Mouse (Mus musculus): ENCODE measurements around the gene Btrc. TPM values are rescaled to one million over a fixed set of nuclear protein-coding genes. Genes with fewer than 3 reads are reported as not detected.
A peak's percentile ranks its signal among the peaks of the same experiment; 100 is the strongest.

The Btrc gene
- polyA plus RNA-seq, 2 experiments = 27.6 to 40.3 TPM

DNA sequence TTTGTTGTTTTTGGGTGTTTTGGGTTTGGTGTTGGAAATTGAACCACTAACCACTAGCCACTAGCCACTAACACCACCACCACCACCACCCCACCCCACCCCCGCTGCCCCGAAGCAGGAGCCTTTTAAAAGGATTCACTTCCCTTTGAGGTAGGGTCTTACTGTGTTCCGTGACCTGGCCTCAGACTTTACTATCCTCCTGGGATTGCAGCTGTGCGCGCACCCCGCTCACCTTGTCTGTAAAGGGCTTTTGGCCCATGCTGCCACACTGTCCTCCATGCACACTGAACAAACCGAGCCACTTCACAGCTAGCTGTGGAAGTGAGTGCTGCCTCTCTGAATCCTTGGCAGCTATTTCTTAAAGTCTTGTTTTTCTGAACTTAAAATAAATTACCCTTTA lies 141.9 kb downstream of the Btrc start:
- H3K4me3 ChIP-seq (ENCODE audit: insufficient read depth in 1 of 2, low read depth in 2 of 2, low read length in 2 of 2) = no peak overlapping the region
- H3K4me2 ChIP-seq (ENCODE audit: low read depth) = no peak overlapping the region
- peaks cover 0 to 6% of the 10 kb centered on the region in 2 experiments; a peak in 1 of 4 replicates for H3K4me1 ChIP-seq (replicated peaks; ENCODE audit: control insufficient read depth in 2 of 2, insufficient read depth in 2 of 2, low read length in 1 of 2)
- whole genome bisulfite sequencing (ENCODE audit: insufficient replicate concordance) = 81% methylated on average over 7 of the region's 7 CpGs
- H3K27ac ChIP-seq = no peak overlapping the region
- ATAC-seq (ENCODE audit: insufficient read depth) (no peak), DNase-seq (ENCODE audit: low read depth in 3 of 3, low spot score in 3 of 3) (no peak)
- TF ChIP-seq CTCF (IDR thresholded peaks at IDR 0.05; ENCODE audit: low read depth) (no peak), EP300 (IDR thresholded peaks at IDR 0.05; ENCODE audit: low read depth) (no peak)
- H3K36me3 ChIP-seq (replicated peaks; ENCODE audit: control insufficient read depth, insufficient read depth, low read depth) = peaks cover 22% of the 10 kb centered on the region
- no peaks in the 10 kb centered on the region for H3K9me3 ChIP-seq (ENCODE audit: control insufficient read depth, low read length)
- H3K9ac ChIP-seq (replicated peaks) = no peak overlapping the region
- no peaks in the 10 kb centered on the region for H3K27me3 ChIP-seq (ENCODE audit: control insufficient read depth, insufficient read depth, low read length)

DNA sequence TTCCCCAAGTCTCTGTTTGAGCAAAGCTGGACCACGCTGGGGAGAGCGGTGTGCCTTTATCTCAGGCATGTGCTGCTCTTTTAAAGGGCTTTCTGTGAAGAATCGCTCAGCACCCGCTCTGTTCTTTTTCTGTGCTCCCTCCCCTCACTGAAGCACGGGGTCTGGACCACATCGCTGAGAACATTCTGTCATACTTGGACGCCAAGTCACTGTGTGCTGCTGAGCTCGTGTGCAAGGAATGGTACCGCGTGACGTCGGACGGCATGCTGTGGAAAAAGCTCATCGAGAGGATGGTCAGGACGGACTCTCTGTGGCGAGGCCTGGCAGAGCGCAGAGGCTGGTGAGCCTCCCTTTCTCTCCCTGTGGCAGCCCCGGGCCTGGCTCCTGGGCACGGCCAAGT lies 144.0 kb downstream of the Btrc start:
- DNase-seq (ENCODE audit: low read depth in 3 of 3, low spot score in 3 of 3) = no peak
- peaks cover 32% of the 10 kb centered on the region for H3K36me3 ChIP-seq (replicated peaks; ENCODE audit: control insufficient read depth, insufficient read depth, low read depth)

DNA sequence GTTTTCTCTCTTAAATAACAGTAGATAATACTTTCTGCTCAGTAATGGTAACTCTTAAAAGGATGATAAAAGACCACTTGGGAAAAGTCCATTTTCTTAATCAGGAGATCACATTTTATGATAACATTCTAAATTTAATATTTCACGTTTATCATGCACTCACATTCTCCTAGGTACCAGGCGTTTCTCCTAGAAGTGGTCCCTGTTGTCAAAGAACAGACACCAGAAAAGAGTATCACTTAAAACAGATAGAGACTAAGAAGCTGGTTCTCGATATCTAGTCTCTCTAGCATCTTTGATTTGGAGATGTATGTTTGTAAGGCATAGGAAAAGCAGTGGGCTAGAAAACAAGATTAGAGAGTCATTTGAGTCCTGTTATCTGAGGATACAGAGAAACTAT lies 147.1 kb downstream of the Btrc start:
- no peak overlapping the region for H3K4me2 ChIP-seq (ENCODE audit: low read depth)
- no peak overlapping the region for H3K9ac ChIP-seq (replicated peaks)
- DNase-seq (ENCODE audit: low read depth in 3 of 3, low spot score in 3 of 3) (peak in 1 of 3 experiments; percentile 24), ATAC-seq (ENCODE audit: insufficient read depth) (peak; percentile 58; the same call in 1 of the 2 replicates)
- no peaks in the 10 kb centered on the region for H3K27me3 ChIP-seq (ENCODE audit: control insufficient read depth, insufficient read depth, low read length)
- peaks cover 44% of the 10 kb centered on the region for H3K36me3 ChIP-seq (replicated peaks; ENCODE audit: control insufficient read depth, insufficient read depth, low read depth)
- peaks cover 0 to 6% of the 10 kb centered on the region in 2 experiments; a peak in 1 of 4 replicates for H3K4me1 ChIP-seq (replicated peaks; ENCODE audit: control insufficient read depth in 2 of 2, insufficient read depth in 2 of 2, low read length in 1 of 2)
- H3K4me3 ChIP-seq (ENCODE audit: insufficient read depth in 1 of 2, low read depth in 2 of 2, low read length in 2 of 2) = no peak overlapping the region
- TF ChIP-seq CTCF (IDR thresholded peaks at IDR 0.05; ENCODE audit: low read depth) = no peak
- peak; percentile 41 for TF ChIP-seq EP300 (IDR thresholded peaks at IDR 0.05; ENCODE audit: low read depth)
- WGBS (ENCODE audit: insufficient replicate concordance) = 9% methylated on average over 3 of the region's 3 CpGs
- H3K9me3 ChIP-seq (ENCODE audit: control insufficient read depth, low read length) = no peaks in the 10 kb centered on the region
- no peak overlapping the region for H3K27ac ChIP-seq

More for the DNA sequence above, 144.0 kb downstream of the Btrc start:
- H3K4me2 ChIP-seq (ENCODE audit: low read depth) = no peak overlapping the region
- H3K4me1 ChIP-seq (replicated peaks; ENCODE audit: control insufficient read depth in 2 of 2, insufficient read depth in 2 of 2, low read length in 1 of 2) = peaks cover 0 to 6% of the 10 kb centered on the region in 2 experiments; a peak in 1 of 4 replicates
- H3K27ac ChIP-seq = no peak overlapping the region
- no peak overlapping the region for H3K9ac ChIP-seq (replicated peaks)
- no peaks in the 10 kb centered on the region for H3K27me3 ChIP-seq (ENCODE audit: control insufficient read depth, insufficient read depth, low read length)
- no peak for ATAC-seq (ENCODE audit: insufficient read depth)
- TF ChIP-seq CTCF (IDR thresholded peaks at IDR 0.05; ENCODE audit: low read depth) (no peak), EP300 (IDR thresholded peaks at IDR 0.05; ENCODE audit: low read depth) (no peak)
- H3K9me3 ChIP-seq (ENCODE audit: control insufficient read depth, low read length) = no peaks in the 10 kb centered on the region
- no peak overlapping the region for H3K4me3 ChIP-seq (ENCODE audit: insufficient read depth in 1 of 2, low read depth in 2 of 2, low read length in 2 of 2)
- 88% methylated on average over 19 of the region's 19 CpGs for WGBS (ENCODE audit: insufficient replicate concordance)

DNA sequence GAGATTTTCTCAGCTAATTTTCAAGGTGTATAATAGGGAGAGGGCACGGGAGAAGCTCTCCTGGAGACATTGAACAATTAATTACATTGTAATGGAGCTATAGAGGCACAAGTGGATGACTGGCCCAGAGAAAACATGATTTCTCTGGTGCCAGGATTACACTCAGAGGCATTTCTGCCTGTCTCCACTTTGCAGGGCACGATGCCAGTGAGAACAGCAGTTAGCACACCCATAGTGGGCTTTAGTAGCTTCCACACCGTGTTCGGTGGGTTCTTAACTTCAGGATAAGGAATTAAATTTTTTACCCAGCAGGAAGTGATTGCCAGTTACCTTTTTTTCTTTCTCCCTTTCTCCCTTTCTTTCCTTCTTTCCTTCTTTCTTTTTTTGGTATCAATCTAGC lies 147.9 kb downstream of the Btrc start:
- H3K36me3 ChIP-seq (replicated peaks; ENCODE audit: control insufficient read depth, insufficient read depth, low read depth) = peaks cover 51% of the 10 kb centered on the region
- H3K9me3 ChIP-seq (ENCODE audit: control insufficient read depth, low read length) = no peaks in the 10 kb centered on the region
- H3K27ac ChIP-seq = no peak overlapping the region
- TF ChIP-seq EP300 (IDR thresholded peaks at IDR 0.05; ENCODE audit: low read depth) = no peak
- no peak for TF ChIP-seq CTCF (IDR thresholded peaks at IDR 0.05; ENCODE audit: low read depth)
- no peak overlapping the region for H3K4me3 ChIP-seq (ENCODE audit: insufficient read depth in 1 of 2, low read depth in 2 of 2, low read length in 2 of 2)
- DNase-seq (ENCODE audit: low read depth in 3 of 3, low spot score in 3 of 3) (no peak), ATAC-seq (ENCODE audit: insufficient read depth) (no peak)
- 85% methylated on average over 4 of the region's 4 CpGs for WGBS (ENCODE audit: insufficient replicate concordance)
- H3K27me3 ChIP-seq (ENCODE audit: control insufficient read depth, insufficient read depth, low read length) = no peaks in the 10 kb centered on the region
- no peak overlapping the region for H3K9ac ChIP-seq (replicated peaks)
- no peak overlapping the region for H3K4me2 ChIP-seq (ENCODE audit: low read depth)
- peaks cover 0 to 6% of the 10 kb centered on the region in 2 experiments; a peak in 1 of 4 replicates for H3K4me1 ChIP-seq (replicated peaks; ENCODE audit: control insufficient read depth in 2 of 2, insufficient read depth in 2 of 2, low read length in 1 of 2)

DNA sequence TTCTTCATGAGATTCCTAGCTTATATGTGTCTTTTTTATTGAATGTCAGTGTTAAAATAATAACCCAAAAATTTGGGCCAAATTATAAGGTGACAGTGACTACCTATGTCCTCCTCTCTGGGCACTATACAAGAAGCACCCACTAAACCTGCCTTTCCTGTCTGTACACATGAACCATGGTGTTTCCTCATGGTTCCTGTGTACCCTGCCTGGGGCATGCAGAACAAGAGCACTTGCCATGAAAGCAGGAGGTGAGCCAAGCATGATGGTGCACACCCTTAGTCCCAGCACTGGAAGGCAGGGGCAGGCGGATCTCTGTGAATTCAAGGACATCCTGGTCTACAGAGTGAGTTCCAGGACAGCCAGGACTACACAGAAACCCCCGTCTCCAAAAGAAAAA lies 151.8 kb downstream of the Btrc start:
- H3K9ac ChIP-seq (replicated peaks) = no peak overlapping the region
- H3K27me3 ChIP-seq (ENCODE audit: control insufficient read depth, insufficient read depth, low read length) = no peaks in the 10 kb centered on the region
- DNase-seq (ENCODE audit: low read depth in 3 of 3, low spot score in 3 of 3) (no peak), ATAC-seq (ENCODE audit: insufficient read depth) (no peak)
- peaks cover 0 to under 1% of the 10 kb centered on the region in 2 experiments; a peak in 1 of 4 replicates for H3K4me1 ChIP-seq (replicated peaks; ENCODE audit: control insufficient read depth in 2 of 2, insufficient read depth in 2 of 2, low read length in 1 of 2)
- TF ChIP-seq EP300 (IDR thresholded peaks at IDR 0.05; ENCODE audit: low read depth) (no peak), CTCF (IDR thresholded peaks at IDR 0.05; ENCODE audit: low read depth) (no peak)
- H3K9me3 ChIP-seq (ENCODE audit: control insufficient read depth, low read length) = no peaks in the 10 kb centered on the region
- no peak overlapping the region for H3K27ac ChIP-seq
- WGBS (ENCODE audit: insufficient replicate concordance) = 90% methylated on average over 2 of the region's 2 CpGs
- peaks cover 73% of the 10 kb centered on the region for H3K36me3 ChIP-seq (replicated peaks; ENCODE audit: control insufficient read depth, insufficient read depth, low read depth)
- H3K4me3 ChIP-seq (ENCODE audit: insufficient read depth in 1 of 2, low read depth in 2 of 2, low read length in 2 of 2) = no peak overlapping the region
- no peak overlapping the region for H3K4me2 ChIP-seq (ENCODE audit: low read depth)

Data from liver, embryonic 14.5 days (tissue).